Mouse (Mus musculus): ENCODE results near the gene Cep55.

DNA sequence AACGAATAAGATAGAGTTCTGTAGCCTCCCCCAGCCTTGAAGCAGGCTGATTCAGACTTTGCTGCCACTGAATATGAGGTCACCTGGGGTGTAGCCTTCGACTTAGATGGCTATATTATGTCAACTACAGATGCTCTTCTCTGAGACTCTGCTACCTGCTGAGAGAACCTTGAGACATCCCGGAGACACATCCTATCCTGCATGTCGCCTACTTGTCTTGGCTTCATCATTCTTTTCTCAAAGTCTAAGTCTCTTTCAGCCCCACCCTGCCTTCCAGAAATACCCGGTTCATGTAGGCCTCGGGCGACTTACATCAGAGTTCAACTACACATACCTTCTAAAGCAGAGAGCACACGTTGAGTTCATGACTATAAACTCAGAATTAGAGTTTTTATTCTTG lies 2.1 kb downstream of the Cep55 start:
- no peak for TF ChIP-seq POLR2A (IDR thresholded peaks at IDR 0.05; ENCODE audit: extremely low read depth, insufficient read depth, low read length)
- no peak for TF ChIP-seq CTCF (IDR thresholded peaks at IDR 0.05; ENCODE audit: low read depth, low read length)

Measured in liver, adult 2 months (tissue).